Mouse (Mus musculus) granulocyte monocyte progenitor cell, adult 5-6 weeks (primary cell): ENCODE measurements around the gene Gm3336. TPM values are rescaled to one million over a fixed set of nuclear protein-coding genes. Genes with fewer than 3 reads are reported as not detected.

Experiments used
- ATAC-seq: replicated peaks from 2 replicates; pipeline ENCODE4 v1.8.0; 2016; ENCODE audit warnings: mild to moderate bottlenecking, moderate TSS enrichment, inconsistent platforms; ENCODE audit not compliant: poor library complexity, severe bottlenecking
- total RNA-seq, 2 experiments: library from RNA; stranded (forward) in 1 of 2; stranded (reverse) in 1 of 2; fragments of 200-712, 200-1000 nt in 1 of 2; fragments of >200 nt in 1 of 2; fragmentation: Nextera tagmentation in 1 of 2; gene quantifications; 2 replicates each; pipeline ENCODE4 v1.2.3; 2014 to 2017

Gm3336 gene
- total RNA-seq, 2 experiments from 2014 or later = not detected

GRCm38 (mm10) chr8:70693636-70694035 lies 24.7 kb upstream of the Gm3336 start:
- ATAC-seq = peak; percentile 23; the same call in 1 of the 2 replicates

- ATAC-seq = peak; percentile 20
Measured at GRCm38 (mm10) chr8:70695318-70696018, 22.9 kb upstream of the Gm3336 start.

GRCm38 (mm10) chr8:70696019-70696885 lies 22.1 kb upstream of the Gm3336 start:
- ATAC-seq = no peak

GRCm38 (mm10) chr8:70696946-70697345 lies 21.4 kb upstream of the Gm3336 start:
- ATAC-seq = no peak

- ATAC-seq = no peak
Measured at GRCm38 (mm10) chr8:70697366-70698250, 20.7 kb upstream of the Gm3336 start.

GRCm38 (mm10) chr8:70698310-70699109 lies 19.8 kb upstream of the Gm3336 start, which contains the start of gene Jund:
Jund (plus strand) TSS chr8:70698949.
- peak; percentile 54 for ATAC-seq

GRCm38 (mm10) chr8:70699116-70699833 lies 19.1 kb upstream of the Gm3336 start:
- ATAC-seq = no peak; the same call in 1 of the 2 replicates

DNA sequence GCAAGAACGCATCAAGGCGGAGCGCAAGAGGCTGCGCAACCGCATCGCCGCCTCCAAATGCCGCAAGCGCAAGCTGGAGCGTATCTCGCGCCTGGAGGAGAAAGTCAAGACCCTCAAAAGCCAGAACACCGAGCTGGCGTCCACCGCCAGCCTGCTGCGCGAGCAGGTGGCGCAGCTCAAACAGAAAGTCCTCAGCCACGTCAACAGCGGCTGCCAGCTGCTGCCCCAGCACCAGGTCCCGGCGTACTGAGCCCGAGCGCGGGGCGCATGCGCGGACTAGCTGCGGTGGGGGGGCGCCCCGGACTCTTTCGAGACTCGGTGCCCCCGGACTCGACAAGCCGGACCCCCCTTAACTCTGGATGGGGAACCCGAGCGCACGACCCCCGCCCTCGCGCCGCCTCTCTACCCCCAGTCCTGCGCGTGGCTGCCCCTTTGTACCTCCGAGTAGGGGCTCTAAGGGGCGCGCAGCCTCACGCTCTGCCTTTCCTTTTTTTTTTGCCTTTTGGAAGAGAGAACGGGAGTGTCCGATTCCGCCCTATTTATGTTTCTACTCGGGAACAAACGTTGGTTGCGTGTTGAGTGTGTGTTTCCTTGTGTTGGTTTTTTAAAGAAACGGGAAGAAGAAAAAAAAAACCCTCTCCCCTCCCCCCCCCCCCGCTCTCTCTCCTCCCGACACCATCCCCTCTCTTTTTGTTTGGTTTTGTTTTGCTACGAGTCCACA lies 18.3 kb upstream of the Gm3336 start:
- ATAC-seq = no peak

DNA sequence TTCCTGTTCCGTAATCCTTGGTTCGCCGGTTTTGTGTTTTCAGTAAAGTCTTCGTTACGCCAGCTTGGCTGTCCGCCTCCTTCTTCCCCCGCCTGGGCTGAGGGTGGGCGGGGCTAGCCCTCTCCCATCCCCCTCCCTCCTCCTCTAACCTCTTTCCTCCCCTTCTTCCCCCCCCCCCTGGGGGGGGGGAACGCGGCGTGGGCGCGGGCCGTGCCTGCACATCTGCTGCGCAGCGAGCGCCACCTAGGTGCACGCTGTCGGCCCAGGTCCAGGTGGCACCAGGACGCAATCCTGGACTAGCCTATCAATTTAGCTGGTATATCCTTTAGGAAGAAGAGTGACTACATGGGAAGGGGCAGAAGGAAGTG lies 17.8 kb upstream of the Gm3336 start:
- ATAC-seq = peak; percentile 9

GRCm38 (mm10) chr8:70701048-70701981 lies 17.0 kb upstream of the Gm3336 start:
- no peak for ATAC-seq

- ATAC-seq = no peak
Measured at GRCm38 (mm10) chr8:70701982-70702841, 16.1 kb upstream of the Gm3336 start.

DNA sequence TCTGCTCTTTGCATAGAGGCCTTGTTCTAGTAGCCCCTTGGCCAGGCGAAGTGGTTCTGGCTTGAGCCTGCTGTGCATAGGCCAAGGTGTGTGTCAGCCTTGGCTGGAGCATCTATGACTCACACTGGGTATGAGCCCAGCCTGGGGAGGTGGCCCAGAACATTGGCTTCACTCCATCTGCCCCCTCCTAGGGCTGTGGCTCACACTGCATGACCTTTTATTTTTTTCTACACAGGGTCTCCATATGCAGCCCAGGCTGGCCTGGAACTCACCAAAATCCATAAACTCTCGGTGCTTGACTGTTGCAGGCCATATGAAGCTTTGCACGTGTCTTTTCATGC lies 15.5 kb upstream of the Gm3336 start:
- ATAC-seq = no peak

DNA sequence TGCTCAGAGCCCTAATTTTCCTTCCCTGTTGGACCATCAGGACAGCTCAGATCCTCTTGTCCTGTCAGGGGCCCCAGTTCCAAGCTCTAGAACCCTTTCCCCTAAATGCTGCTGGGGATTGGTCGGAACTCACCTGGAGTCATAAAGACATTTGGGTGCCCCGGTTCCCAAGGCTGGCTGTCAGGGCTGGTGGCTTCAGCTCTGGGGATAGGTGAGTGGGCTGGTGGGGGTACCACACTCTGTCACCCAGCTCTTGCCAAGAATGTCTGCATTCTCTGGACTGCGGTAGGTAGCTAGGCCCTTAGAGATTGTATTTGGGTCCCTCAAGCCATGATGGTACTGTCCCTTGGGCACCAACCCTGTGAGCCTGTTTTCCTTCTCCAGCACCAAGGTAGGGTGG lies 15.1 kb upstream of the Gm3336 start, which contains the start of gene Iqcn:
Iqcn (plus strand) TSS at position 171 of the 400 bp plus-strand sequence.
- no peak for ATAC-seq

GRCm38 (mm10) chr8:70708281-70708680 lies 10.1 kb upstream of the Gm3336 start:
- no peak for ATAC-seq

DNA sequence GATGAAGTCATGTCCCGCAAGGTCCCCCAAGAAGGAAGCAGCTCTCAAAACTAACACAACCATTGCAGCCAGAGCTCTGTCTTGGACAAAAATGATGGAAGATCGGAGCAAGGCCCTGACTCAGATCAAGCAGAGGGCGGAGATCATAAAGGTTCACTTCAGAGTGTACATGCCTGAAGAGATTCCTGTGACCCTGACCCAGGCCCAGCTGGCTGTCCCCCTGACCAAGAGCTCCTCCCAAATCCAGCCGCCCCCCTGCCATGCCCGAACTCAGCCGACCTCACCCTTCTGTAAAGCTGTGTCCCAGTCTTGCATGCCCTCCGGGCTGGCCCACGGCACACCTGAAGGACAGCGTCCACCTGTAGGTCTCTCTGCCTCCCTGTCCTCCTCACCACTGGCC lies 8.5 kb upstream of the Gm3336 start:
- ATAC-seq = no peak

DNA sequence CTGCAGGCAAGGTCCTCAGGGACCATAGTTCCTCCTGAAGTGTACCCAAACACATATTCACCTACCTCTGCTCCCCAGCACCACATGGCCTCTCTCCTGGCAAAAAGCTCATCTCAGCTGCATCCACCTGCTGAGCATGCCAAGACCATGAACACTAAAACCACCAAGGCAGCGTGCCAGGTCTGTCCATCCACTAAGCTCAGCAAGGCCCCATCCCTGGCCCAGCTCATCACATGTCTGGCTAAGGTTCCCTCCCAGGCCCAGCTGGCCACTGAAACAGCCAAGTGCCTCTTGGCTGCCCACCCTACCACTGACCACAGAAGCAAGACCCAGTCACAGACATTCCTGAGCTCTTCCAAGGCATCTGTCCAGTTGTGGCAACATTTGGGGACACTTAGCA lies 8.0 kb upstream of the Gm3336 start:
- ATAC-seq = no peak
